Mouse (Mus musculus): ENCODE measurements around the gene Fgfr2.

Gene Fgfr2

DNA sequence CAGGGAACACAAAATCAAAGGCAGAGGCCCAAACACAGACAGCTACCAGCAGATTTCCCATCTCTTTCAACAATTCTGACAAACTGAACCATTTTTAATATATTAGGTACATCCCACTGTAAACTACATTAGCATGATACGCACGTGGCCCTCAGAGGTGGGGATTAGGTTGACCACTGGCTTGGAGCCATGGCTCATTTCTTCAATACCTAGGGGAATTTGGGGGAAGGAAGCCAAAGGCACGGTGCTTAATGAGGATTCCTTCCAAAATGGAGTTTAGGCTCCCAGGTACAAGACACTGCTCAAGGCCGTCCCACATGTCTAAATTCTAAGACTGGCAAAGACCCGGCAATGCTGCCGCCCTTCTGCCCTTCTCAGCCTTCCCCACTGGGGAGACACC is 120.9 kb downstream of the Fgfr2 start:
- no peak for DNase-seq

DNA sequence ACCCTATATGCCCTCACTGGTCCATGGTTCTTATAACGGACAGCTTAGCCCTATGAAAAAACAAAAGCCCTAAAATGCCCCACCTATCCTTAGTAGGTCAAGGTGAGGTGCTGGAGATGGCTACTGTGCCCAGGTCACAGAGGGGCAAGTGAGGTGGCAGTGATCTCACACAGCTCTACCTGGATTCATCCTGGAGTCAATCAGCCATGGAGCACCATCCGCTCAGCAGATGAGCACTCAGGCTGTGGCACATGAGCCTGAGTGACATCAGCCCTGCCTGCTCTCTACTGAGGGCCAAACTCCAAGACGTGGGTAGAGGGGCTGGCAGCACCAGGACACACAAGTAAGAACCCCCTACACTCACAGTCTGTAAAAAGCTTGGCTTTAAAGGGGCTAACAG is 121.8 kb downstream of the Fgfr2 start:
- DNase-seq, result peak; percentile 1

DNA sequence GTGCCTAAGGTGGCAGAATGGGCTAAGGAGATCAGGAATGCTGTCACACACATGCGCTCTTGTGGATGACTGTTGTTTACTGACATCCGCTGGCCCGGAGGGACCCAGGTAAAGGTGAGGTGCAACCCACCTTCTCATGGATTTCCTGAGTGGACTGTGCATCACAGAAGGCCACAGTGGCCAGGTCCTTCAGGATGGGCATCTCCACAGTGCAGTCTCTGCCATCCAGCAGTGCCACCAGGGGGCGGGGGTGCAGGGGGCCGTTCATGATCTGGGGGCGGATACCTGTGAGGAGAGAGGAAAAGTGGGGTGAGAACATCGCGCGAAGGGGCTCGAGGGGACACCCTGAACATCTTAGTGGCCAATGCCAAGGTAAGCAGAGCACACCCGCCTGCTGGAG is 124.1 kb downstream of the Fgfr2 start:
- DNase-seq, result no peak

DNA sequence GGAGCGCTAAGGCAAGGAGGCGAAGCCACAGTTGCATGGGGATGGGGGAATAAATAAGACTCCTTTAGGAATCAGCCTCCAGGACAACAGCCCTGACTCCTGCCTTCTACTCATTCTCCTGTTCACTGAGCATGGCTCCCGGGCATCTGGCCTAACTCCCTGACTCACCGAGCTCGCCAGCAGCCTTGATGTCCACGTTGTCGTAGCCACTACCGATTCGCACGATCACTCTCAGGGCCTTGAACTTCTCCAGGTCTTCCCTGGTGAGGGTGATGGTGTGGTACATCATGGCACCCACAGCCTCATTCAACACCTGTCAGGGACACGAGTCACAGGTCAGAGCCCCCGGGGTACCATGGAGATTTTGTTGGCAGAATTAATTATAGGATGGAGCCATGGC is 124.5 kb downstream of the Fgfr2 start:
- DNase-seq, result no peak

DNA sequence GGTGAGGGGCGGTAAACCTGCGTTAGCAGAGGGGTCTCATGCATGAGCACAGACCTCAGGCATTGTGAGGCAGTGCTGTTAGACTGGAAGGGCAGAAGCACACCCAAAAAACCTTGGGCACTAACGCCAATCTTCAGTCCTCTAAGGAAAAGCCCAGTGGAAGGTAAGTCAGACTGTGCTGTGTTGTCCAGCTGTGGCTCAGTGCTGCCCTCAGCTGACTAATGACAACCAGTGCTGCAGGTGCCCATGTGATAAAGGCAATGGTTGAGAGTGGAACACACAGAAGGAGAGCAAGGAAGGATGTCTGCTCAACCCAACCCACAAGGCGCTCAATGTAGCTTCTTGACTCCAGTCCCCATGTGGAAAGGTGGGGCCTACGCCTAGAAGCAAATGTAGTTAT is 126.8 kb downstream of the Fgfr2 start:
- DNase-seq, result no peak

DNA sequence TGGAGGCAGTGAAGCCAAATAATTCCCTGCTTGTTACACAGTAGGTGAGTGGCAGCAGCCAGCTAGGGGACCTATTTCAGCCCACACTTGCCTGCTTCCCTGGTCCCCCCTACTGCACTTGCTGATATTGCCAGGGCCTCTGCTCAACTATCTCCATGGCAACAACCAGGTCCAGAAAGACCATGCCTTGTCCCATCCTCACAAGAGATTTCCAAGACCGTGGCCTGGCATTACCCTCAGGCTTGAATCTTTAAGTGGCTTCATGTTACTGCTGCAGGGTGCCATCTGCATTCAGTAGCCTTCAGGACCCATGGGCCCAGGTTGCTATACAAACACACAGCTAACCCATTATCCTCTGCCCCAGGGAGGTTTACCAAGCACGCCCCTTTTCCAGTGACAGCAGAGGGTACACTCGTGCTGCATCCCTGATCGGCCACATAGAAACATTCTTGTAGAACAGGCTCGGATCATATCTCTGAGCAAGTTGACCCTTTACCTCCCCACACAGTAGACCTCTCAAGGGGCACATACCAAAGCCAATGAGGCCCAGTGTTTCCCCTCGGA is 128.4 kb downstream of the Fgfr2 start:
- DNase-seq, result no peak

DNA sequence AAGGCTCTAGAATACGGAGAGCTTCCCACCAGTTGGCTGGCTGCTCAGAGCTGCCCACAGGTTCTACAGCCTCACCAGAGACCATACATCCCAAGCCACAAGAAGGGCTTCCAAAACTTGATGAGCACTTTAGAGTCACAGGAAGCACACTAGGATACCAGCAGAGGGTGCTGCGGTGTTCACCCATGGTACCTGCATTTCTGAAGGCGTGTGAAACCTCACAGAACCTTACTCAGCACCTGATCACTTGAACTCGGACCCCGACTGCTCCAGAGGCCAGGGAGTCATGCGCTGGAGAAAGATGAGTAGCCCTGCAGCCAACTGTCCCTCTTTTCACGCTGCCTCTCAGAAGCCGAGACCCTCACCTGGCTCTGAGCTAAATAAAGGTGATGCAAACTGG is 129.0 kb downstream of the Fgfr2 start:
- no peak for DNase-seq

DNA sequence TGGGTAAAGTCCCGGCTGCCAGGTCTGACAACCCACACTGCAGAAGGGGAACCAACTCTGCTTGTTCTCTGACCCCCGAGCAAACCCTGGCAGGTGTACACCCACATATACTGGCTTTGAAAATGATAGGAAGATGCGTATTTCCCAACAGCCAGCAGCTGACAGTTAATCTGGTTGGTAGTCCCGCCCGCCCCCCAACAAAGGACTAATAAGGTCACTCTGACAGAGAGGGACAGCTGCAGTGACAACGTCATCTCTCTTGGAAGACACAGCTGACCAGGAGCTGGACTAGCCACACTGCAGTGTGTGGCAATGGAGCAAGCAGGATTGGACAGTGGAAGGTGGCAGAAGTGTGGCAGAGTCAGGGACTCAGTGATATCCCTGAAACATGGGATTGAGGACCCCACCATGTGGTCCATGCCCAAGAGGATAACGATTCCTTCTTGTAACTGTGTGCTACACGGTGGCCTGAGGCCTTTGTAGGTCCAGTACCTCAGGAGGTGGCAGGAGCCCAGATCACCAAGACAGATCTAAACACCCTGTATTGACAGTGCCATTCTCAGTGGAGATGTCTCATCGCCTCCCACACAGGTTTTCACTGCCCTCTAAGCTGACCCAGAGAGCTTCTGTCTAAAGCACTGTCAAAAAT is 130.1 kb downstream of the Fgfr2 start:
- DNase-seq, result no peak

DNA sequence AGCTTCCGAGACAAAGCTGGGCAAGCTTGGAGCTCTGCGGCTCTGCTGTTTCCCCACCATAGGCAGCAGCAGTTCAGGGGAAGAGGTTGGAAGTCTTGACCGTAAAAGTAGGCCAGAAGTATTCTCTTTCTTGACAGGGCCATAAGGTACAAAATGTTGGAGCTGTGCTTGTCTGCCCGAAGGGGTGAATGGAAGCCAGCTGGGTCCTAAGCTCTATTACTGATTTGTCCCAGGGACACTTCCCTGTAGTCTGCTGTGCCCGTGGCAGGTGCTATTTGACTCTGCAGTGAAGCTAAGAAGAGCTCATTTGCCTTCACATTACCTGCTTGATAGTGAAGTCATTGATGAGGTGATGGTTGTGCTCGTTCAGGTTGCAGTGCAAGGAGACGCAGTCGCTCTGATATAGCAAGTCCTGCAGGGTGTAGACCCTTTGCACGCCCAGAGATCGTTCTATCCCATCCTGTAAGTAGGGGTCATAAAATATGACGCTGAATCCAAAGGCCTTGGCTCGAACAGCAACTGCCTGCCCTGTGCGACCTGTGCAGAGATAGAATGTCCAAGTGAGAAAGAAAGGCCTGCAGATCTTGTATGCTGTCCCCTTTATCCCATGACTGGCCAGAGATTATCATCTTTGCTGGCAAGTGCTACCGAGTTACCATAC is 131.8 kb downstream of the Fgfr2 start:
- no peak for DNase-seq

DNA sequence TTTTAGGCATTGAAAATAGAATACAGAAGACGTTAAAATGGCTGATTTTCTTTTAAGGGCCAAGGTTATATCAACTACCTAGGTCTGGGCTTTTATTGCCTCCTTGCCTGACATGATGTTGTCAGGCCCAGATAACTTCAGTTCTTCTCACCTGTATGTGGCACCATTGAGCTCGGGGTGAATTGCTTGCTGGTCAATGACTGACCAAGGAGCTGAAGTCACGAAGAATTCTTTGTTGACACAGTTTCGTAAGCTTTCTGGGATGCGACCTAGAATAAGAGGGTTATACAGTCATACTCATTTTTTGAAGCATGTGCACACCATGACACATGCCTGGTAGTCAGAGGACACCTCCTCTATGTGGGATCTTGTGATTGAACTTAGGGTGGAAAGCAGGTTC is 133.3 kb downstream of the Fgfr2 start:
- DNase-seq, result no peak

DNA sequence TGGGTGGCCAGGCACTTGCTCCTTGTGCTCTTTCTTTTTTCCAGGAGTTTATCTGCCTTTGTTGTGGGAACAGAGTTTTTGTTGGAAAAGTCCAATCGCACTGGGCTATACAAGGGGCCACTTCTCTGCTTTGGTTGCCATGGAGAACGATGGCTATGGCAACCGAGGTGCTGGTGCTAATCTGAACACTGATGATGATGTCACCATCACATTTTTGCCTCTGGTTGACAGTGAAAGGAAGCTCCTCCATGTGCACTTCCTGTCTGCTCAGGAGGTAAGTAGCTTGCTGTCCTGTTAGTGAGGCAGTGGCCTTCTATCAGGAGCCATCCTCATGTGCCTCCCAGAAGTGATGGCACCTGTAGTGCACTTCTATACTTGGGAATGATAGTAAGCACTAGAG is 140.5 kb downstream of the Fgfr2 start:
- DNase-seq, result no peak

DNA sequence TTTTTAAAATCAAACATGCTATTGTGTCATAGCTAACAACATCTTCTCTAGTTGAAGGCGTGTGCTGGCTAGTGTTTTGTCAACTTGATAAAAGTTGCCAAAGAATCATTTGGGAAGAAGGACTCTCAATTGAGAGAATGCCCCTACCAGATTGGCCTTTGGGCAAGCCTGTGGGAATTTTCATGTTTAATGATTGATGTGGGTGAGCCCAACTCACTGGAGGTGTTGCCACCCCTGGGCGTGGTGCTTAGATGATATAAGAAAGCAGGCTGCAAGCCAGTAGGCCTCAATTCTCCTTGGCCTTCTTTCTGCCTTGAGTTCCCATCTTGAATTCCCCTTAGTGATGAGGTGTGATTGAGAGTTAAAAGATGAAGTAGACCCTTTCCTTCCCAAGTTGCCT is 145.2 kb downstream of the Fgfr2 start:
- DNase-seq, result no peak

DNA sequence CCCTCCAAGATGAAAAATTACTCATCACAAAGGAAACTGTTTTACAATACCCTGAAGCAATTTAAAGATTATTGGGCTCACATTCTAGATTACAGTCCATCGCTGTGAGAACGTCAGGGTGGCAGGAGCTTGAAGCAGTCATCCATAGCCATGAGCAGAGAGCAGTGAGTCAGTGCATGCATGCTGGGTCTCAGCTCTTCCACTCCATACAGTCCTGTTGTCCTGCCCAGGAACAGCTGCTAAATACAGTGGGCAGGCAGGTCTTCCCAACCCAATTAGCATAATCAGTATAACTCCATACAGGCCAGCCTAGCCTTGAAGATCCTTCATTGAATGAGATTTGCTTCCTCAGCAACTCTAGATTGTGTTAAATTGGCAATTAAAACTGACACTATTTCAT is 147.1 kb downstream of the Fgfr2 start:
- DNase-seq, result no peak

DNA sequence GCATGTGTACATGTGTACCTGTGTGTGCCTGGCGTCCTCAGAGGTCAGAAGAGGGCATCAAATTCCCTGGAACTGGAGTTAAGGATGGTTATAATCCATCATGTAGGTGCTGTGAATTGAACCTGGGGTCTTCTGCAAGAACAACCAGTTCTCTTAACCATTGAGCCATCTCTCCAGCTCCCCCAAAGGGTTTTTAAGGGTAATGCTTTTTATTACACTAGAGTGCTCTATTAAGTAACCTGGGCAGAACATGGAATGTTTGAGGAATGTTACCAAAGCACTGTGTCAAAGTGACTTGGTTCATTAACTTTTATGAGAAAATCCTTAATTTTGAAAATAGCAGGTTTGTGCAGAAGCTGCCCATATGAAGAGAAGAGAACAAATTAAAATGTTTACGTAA is 151.1 kb downstream of the Fgfr2 start:
- DNase-seq, result no peak

DNA sequence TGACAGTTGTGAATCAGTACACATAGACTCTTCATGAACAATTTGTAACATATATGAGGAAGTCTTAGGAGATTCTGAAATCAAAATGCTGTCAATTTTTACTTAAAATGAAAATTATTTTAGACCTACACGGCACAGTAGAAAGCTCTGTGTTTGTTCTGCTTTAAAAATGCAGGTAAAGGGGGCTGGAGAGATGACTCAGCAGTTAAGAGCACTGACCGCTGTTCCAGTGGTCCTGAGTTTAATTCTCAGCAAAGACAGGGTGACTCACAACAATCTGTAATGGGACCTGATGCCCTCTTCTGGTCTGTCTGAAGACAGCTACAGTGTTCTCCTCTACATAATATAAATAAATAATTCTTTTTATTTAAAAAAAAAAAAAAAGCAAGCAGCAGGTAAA is 157.4 kb downstream of the Fgfr2 start:
- no peak for DNase-seq

DNA sequence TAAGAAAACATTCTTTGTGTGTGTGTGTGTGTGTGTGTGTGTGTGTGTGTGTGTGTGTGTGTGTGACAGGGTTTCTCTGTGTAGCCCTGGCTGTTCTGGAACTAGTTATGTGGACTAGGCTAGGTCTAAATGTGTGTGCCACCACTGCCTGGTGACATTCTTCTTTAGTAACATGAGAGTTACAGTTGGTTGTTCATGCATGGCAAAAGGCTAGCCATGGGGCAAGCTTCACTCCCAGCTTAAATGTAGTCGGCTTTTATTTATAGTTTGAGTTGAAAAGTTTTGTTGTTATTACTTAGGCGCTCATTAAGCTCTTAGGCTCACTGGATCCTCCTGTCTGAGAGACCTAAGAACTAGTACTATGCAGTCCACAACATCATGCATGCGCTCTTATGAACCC is 158.8 kb downstream of the Fgfr2 start:
- no peak for DNase-seq

DNA sequence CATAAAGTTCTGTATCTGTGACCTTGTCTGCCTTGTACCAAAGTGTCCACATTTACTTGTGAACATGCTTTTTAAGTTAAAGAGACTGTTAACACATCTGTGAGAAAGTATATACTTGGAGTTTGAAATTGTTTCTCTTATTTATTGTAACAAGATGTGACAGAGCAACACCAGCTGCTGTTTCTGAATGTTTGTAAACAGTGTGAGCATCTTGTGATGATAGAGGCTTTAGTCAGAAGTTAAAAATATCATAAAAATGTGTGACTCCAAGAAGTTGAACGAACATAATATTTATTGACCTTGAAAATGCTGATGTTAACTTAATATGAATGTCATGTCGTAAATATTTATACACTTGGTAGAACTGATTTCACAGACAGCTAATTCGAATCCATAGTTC is 172.5 kb downstream of the Fgfr2 start:
- DNase-seq, result no peak

DNA sequence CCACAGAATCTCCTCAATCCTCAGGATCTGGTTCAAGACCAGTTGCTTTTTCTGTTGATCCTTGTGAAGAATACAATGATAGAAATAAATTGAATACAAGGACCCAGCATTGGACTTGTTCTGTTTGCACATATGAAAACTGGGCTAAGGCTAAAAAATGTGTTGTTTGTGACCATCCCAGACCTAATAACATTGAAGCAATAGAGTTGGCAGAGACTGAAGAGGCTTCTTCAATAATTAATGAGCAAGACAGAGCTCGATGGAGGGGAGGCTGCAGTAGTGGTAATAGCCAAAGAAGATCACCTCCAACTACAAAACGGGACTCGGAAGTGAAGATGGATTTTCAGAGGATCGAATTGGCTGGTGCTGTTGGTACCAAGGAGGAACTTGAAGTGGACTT is 173.2 kb downstream of the Fgfr2 start:
- DNase-seq, result no peak

DNA sequence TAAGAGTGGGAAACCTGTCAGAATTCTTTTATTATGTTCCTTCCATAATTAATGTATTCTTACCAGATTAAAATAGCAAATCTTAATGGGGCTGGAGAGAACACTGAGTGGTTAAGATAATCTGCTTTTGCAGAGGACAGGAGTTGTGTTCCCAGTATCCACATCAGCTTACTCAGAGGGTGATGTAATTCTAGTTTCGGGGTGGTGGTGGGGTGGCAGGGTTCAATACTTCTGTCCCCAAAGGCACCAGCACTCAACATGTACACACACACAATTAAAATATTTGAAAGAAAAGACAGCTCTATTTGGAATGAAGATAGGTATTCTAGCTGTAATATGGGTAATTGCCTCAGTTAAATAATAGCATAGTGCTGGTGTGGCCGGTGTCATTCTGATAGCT is 182.6 kb downstream of the Fgfr2 start:
- no peak for DNase-seq

DNA sequence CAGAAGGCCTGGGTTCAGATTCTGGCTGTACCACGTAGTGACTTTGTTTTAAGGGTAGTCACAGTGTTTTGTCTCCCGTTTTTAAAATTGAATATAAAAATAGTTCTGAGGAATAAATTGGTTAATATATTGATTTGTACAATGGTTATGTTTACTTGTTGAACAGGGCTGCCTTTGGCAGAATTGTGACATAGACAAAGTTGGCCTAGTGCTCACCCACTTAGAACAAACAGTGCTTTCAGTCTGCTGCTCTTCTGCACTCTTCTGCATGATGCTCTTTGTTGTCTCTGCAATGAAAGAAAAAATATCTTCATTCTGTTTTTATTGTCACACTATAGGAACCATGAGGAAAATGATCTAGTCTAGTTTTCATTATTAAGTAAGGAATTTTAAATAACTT is 184.0 kb downstream of the Fgfr2 start:
- DNase-seq, result no peak

DNA sequence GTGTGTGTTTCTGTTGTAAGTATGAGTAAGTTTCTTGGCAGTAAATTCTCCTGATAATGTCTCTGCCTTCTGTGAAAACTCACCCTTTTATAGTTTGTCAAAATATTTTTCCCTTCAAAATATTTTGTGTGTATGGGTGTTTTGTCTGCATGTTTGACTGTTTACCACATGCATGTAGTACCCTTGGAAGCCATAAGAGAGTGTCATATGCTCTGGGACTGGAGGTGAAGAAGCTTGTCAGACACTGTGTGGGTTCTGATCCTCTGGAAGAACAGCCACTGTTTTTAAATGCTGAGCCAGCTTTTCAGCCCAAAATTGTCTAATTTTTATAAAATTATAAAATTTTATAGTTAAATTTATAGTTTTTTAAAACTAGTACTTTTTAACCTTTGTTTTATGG is 188.4 kb downstream of the Fgfr2 start:
- no peak for DNase-seq

DNA sequence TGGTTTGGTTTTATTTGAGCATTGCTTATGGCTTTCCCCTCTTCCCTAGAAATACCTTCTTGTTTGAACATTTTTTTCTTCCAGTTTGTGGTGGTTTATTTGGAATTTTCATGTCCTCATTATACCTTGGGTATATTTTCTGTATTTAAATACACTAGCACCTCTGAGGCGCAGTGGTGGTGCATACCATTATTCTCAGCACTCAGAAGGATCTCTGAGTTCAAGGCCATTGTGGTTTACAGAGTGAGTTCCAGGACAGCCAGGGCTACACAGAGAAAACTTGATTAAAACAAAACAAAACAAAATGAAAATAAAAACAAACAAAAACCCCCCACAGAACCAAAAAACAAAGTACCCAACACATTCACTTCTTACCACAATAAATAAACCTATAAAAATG is 189.8 kb downstream of the Fgfr2 start:
- DNase-seq, result no peak

DNA sequence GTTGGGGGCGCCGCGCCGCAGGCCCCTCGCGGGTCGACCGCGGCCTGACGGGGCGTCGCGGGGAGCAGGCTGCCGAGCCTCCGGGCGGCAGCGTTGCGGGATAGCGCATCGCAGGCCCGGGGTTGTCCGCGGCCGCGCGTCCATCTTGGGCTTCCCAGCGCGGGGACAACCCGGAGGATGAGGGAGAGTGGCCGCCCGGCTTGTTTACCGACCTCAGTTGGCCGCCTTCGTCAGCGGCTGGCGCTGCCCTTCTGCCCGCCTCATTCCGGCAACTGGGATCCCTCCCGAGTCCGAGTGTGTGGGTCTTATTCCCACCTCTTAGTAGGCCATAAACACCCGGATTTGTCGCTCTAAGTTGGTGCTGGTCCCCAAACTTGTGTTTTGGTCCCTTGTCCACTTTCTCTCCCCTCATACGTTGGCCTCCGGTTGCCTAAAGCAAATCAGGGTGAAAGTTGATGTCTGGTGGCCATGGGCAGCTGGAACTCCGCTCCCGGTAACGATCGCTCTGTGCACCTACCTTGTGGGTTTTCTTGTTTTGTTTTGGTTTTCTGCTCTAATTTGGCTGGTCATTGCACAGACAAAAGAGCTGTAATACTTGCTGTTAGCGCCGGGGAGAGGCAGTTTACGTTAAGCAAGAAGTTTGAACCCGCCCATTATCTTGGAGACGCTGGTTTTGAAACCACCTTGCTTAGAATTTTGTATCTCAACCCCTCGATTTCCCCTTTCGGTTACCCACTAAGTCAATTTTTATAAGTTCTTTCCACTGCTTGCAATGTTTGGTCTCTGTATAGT is 191.4 kb downstream of the Fgfr2 start:
- DNase-seq, result peak; percentile 36

Measured in right cerebral cortex, postnatal 4 days (tissue).